Mouse (Mus musculus): ENCODE results near the gene Atp7a. TPM values are rescaled to one million over a fixed set of nuclear protein-coding genes. Genes with fewer than 3 reads are reported as not detected.

The Atp7a gene
- polyA plus RNA-seq, 1 experiment from 2014 or later, result 17.4 TPM

GRCm38 (mm10) chrX:106128283-106128682, 101.2 kb downstream of the Atp7a start:
- H3K36me3 ChIP-seq (ENCODE audit: inconsistent target), result no peaks in the 10 kb centered on the region
- no peak overlapping the region for H3K27ac ChIP-seq
- WGBS (ENCODE audit: missing documents), result 86% methylated on average over 6 of the region's 6 CpGs
- H3K79me2 ChIP-seq (ENCODE audit: inconsistent target), result no peaks in the 10 kb centered on the region
- no peak overlapping the region for H3K4me3 ChIP-seq (ENCODE audit: inconsistent target)

DNA sequence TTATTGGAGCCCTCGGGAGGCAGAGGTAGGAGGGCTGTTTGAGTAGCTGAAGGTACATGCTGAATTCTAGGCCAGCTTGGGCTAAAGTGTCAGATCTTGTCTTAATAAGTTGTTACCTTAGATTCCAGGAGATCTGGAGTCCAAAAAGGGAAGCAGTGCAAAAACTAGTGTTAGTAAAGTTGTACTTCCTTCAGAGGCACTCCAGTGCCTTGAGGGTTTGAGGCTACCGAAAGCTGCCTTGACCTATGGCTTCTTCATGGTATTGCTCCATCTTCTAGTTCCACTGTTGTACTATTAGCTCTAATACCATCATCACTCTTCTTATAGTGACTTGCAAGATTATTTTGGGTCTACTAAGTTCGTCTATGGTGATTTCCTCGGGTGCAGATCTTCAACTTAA, 102.8 kb downstream of the Atp7a start:
- Histone ChIP-seq H3K4me3 (ENCODE audit: inconsistent target) (no peak overlapping the region), H3K36me3 (ENCODE audit: inconsistent target) (no peaks in the 10 kb centered on the region), H3K27ac (peak overlapping the region; percentile 59), H3K79me2 (ENCODE audit: inconsistent target) (no peaks in the 10 kb centered on the region)
- WGBS (ENCODE audit: missing documents), result 85% methylated on average over 3 of the region's 4 CpGs

- no peak overlapping the region for H3K4me3 ChIP-seq (ENCODE audit: inconsistent target)
- no peaks in the 10 kb centered on the region for H3K79me2 ChIP-seq (ENCODE audit: inconsistent target)
- WGBS (ENCODE audit: missing documents), result 25% methylated on average over 3 of the region's 3 CpGs
- no peaks in the 10 kb centered on the region for H3K36me3 ChIP-seq (ENCODE audit: inconsistent target)
- peak overlapping the region; percentile 98 for H3K27ac ChIP-seq
Measured at GRCm38 (mm10) chrX:106134916-106135315, 107.8 kb downstream of the Atp7a start.

- H3K4me3 ChIP-seq (ENCODE audit: inconsistent target), result no peak overlapping the region
Measured at GRCm38 (mm10) chrX:106135484-106135883, 108.4 kb downstream of the Atp7a start.

GRCm38 (mm10) chrX:106135916-106136575, 109.0 kb downstream of the Atp7a start:
- H3K36me3 ChIP-seq (ENCODE audit: inconsistent target), result no peaks in the 10 kb centered on the region
- peak overlapping the region; percentile 98 for H3K27ac ChIP-seq
- H3K4me3 ChIP-seq (ENCODE audit: inconsistent target), result no peak overlapping the region
- H3K79me2 ChIP-seq (ENCODE audit: inconsistent target), result no peaks in the 10 kb centered on the region
- 33% methylated on average over 12 of the region's 12 CpGs for WGBS (ENCODE audit: missing documents)

More at GRCm38 (mm10) chrX:106135484-106135883, 108.4 kb downstream of the Atp7a start:
- Histone ChIP-seq H3K36me3 (ENCODE audit: inconsistent target) (no peaks in the 10 kb centered on the region), H3K27ac (peak overlapping the region; percentile 98), H3K79me2 (ENCODE audit: inconsistent target) (no peaks in the 10 kb centered on the region)
- WGBS (ENCODE audit: missing documents), result 82% methylated on average over 4 of the region's 4 CpGs

GRCm38 (mm10) chrX:106139309-106140070, 112.4 kb downstream of the Atp7a start:
- 42% methylated on average over 8 of the region's 13 CpGs for WGBS (ENCODE audit: missing documents)
- H3K27ac ChIP-seq, result peak overlapping the region; percentile 84
- H3K4me3 ChIP-seq (ENCODE audit: inconsistent target), result no peak overlapping the region

GRCm38 (mm10) chrX:106142936-106143335, 115.9 kb downstream of the Atp7a start, which contains the start of gene Tlr13:
Gene Tlr13 (plus strand): TSS chrX:106143204.
- H3K27ac ChIP-seq, result peak within 1 kb of the TSS; percentile 92
- H3K79me2 ChIP-seq (ENCODE audit: inconsistent target), result peaks cover 44% of the 10 kb centered on the region
- 39% methylated on average over 6 of the region's 6 CpGs for WGBS (ENCODE audit: missing documents)
- peak within 1 kb of the TSS; percentile 49 for H3K4me3 ChIP-seq (ENCODE audit: inconsistent target)
- H3K36me3 ChIP-seq (ENCODE audit: inconsistent target), result no peaks in the 10 kb centered on the region

More at GRCm38 (mm10) chrX:106139309-106140070, 112.4 kb downstream of the Atp7a start:
- Histone ChIP-seq H3K79me2 (ENCODE audit: inconsistent target) (peaks cover 10% of the 10 kb centered on the region; the same call in 1 of the 2 replicates), H3K36me3 (ENCODE audit: inconsistent target) (no peaks in the 10 kb centered on the region)

- no peak overlapping the region for H3K4me3 ChIP-seq (ENCODE audit: inconsistent target)
- H3K79me2 ChIP-seq (ENCODE audit: inconsistent target), result peaks cover 94% of the 10 kb centered on the region
- H3K27ac ChIP-seq, result peak overlapping the region; percentile 92
- no peaks in the 10 kb centered on the region for H3K36me3 ChIP-seq (ENCODE audit: inconsistent target)
- 17% methylated on average over 1 of the region's 1 CpGs for WGBS (ENCODE audit: missing documents)
Measured at GRCm38 (mm10) chrX:106148185-106148584, 121.1 kb downstream of the Atp7a start.

DNA sequence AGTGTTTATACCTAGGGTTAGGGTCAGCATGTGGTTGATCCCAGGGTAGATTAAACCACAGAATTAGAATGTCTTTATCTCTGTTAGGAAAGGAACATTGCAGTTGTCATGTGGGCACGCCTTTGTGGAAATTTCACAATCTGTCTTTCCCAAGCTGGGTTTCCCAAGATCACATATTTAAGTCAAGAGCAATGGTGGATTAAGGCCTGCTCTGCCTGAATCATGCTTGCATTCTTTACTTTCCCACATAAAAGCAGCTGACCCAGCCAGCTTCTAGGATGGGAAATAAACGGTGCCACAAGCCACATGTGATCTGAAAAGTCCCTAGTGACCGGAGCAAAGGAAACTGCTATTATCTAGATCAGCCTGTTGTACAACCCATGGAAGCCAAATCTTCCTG, 122.4 kb downstream of the Atp7a start:
- Histone ChIP-seq H3K36me3 (ENCODE audit: inconsistent target) (no peaks in the 10 kb centered on the region), H3K79me2 (ENCODE audit: inconsistent target) (peaks cover 97% of the 10 kb centered on the region), H3K27ac (peak overlapping the region; percentile 92), H3K4me3 (ENCODE audit: inconsistent target) (no peak overlapping the region)
- 22% methylated on average over 3 of the region's 3 CpGs for WGBS (ENCODE audit: missing documents)

GRCm38 (mm10) chrX:106154180-106154586, 127.1 kb downstream of the Atp7a start:
- peaks cover 99% of the 10 kb centered on the region for H3K79me2 ChIP-seq (ENCODE audit: inconsistent target)
- H3K27ac ChIP-seq, result no peak overlapping the region
- H3K36me3 ChIP-seq (ENCODE audit: inconsistent target), result peaks cover 14% of the 10 kb centered on the region; the same call in 1 of the 2 replicates
- no peak overlapping the region for H3K4me3 ChIP-seq (ENCODE audit: inconsistent target)

DNA sequence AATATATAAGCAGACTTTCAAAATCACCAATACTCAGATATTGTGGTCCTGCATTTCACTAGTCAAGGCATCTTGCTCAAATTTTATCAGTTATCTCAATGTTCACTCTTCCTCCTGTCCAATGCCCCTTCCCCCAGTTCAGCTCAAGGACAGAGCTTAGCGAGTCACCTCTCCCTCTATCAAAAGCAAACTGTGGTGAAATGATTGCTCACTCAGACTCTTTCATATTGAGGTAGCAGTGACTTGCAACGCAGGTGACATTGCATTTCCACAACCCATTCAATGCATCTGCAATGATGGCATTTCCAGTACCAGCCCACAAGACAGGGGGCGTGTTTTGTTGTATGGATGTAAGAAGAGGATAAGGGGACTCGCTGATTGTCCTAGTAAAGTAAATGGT, 128.8 kb downstream of the Atp7a start:
- Histone ChIP-seq H3K36me3 (ENCODE audit: inconsistent target) (peaks cover 22% of the 10 kb centered on the region; the same call in 1 of the 2 replicates), H3K4me3 (ENCODE audit: inconsistent target) (no peak overlapping the region), H3K27ac (no peak overlapping the region), H3K79me2 (ENCODE audit: inconsistent target) (peaks cover 93% of the 10 kb centered on the region)
- WGBS (ENCODE audit: missing documents), result 80% methylated on average over 4 of the region's 4 CpGs

DNA sequence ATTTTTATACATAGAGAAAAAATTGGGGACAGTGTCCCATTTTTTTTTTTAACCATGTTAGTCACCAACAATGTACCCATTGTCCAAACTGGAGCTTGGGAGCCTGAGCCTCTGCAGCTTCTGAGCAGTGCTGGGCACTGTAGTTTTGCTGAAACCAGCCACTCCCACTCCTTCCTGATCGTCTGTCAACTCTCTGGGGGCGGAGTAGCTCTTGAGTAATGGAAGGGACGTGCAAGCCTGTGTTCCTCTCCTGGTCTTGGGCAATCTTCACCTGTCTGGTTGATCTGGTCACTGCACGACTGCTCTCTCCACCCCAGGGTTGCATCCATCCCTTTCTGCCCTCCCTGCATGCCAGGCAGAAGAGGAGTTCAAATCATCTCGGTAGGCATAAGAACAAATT, 136.9 kb downstream of the Atp7a start:
- WGBS (ENCODE audit: missing documents), result 40% methylated on average over 5 of the region's 5 CpGs
- H3K27ac ChIP-seq, result no peak overlapping the region
- H3K79me2 ChIP-seq (ENCODE audit: inconsistent target), result peaks cover 12% of the 10 kb centered on the region
- H3K36me3 ChIP-seq (ENCODE audit: inconsistent target), result 0 out of 2 replicates have a peak, but pooled peaks cover 7% of the 10 kb centered on the region
- no peak overlapping the region for H3K4me3 ChIP-seq (ENCODE audit: inconsistent target)

DNA sequence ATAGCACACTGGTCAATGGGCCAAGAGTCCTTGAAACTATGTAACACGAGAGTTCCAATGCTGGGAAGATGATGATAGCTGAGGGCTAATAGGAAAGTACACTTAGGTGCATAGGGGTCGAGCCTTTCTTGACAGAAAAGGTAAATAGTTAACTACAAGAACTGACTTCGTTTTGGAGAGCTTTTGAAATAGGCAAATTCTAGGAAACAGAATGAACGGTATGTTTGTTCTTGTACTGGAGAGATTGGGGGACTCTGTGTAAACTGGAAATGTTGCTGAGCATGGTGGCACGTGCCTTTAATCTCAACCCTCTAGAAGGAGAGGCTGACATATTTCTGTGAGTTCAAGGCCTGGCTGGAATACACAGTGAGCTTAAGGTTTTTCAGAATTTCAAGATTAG, 137.5 kb downstream of the Atp7a start:
- H3K36me3 ChIP-seq (ENCODE audit: inconsistent target), result 0 out of 2 replicates have a peak, but pooled peaks cover 7% of the 10 kb centered on the region
- no peak overlapping the region for H3K27ac ChIP-seq
- peaks cover 7% of the 10 kb centered on the region; the same call in 1 of the 2 replicates for H3K79me2 ChIP-seq (ENCODE audit: inconsistent target)
- 81% methylated on average over 4 of the region's 5 CpGs for WGBS (ENCODE audit: missing documents)
- H3K4me3 ChIP-seq (ENCODE audit: inconsistent target), result no peak overlapping the region

GRCm38 (mm10) chrX:106165089-106165488, 138.0 kb downstream of the Atp7a start:
- WGBS (ENCODE audit: missing documents), result no CpG with 5 or more reads among the region's 1 CpGs
- H3K27ac ChIP-seq, result no peak overlapping the region
- H3K36me3 ChIP-seq (ENCODE audit: inconsistent target), result 0 out of 2 replicates have a peak, but pooled peaks cover 2% of the 10 kb centered on the region
- H3K79me2 ChIP-seq (ENCODE audit: inconsistent target), result peaks cover 2% of the 10 kb centered on the region; the same call in 1 of the 2 replicates
- no peak overlapping the region for H3K4me3 ChIP-seq (ENCODE audit: inconsistent target)
